Mouse (Mus musculus): ENCODE data around the gene Cmtm6.

Gene Cmtm6

GRCm38 (mm10) chr9:114798845-114799244, 67.9 kb downstream of the Cmtm6 start:
- DNase-seq (ENCODE audit: low spot score): no peak
